Mouse (Mus musculus) olfactory bulb, adult 2 months (tissue): ENCODE results near the gene Slc8b1.

Source experiments
- CTCF ChIP-seq: fragments of 200-500 bp; IDR thresholded peaks from 2 replicates; pipeline ENCODE4 v1.5.1; 2012; ENCODE audit warnings: low read depth, mild to moderate bottlenecking, low read length, moderate library complexity; ENCODE audit not compliant: insufficient read depth
- POLR2A ChIP-seq: fragments of 200-500 bp; IDR thresholded peaks from 2 replicates; pipeline ENCODE4 v1.6.1; 2012; ENCODE audit warnings: mild to moderate bottlenecking, low read depth, low read length, moderate library complexity; ENCODE audit not compliant: insufficient read depth

DNA sequence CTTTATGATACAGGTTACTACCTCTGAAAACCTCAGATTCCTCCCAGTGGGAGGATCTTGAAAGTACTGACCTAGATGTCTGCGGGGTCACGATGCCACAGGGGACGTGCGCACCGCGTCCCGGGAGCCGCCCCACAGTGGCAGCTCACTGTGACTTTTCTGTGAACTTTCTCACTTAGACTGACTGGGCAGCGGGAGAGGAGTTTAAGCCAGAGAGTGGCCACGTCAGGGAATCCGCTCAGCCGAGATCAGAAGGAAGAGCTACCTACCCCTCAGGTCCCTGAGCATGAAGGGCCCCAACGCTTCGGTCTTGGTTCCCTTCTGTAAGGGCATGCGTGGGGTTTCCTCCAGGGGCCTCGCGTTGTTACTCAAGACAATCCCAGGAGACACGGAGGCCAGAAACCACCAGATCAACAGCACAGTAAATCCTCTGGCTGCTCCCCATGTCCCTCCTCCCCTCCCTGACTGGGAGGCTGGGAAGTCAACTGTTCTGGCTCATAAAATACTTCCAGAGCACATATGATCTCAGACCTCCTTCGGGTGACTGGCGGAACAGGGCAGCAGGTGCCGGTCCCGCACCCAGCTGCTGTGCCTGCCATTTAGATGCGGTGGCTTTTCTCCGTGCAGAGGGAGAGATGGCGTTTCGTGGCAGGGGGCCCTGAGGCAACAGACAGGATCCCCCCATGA, 68.4 kb downstream of the Slc8b1 start:
- TF ChIP-seq CTCF (no peak), POLR2A (no peak)
